Mouse (Mus musculus) WW6 (cell line): Measurements from ENCODE around the gene Mtmr2.

Experiments used
- DNase-seq: peaks from one replicate; pipeline ENCODE4 v3.0.0-alpha.2; 2013; ENCODE audit warnings: low read depth, low spot score

The Mtmr2 gene

DNA sequence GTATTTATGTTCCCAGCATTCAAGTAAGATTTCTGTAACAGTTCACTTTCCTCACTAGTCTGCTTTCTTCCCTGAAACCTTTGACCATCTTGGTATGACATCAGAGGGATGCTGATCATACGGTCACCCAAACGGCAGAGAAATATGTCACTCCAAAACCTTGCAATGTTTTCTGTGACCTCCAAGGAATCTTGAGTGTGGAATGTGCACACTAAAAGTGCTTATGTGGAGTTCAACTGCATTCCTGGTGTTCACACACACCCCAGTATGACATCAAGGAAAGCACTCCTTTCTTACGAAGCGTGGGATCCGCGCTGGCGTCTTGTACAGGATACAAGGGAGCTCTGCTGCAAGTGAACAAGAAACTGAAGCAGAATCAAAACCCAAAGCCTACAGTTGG is 58.6 kb downstream of the Mtmr2 start:
- no peak for DNase-seq

DNA sequence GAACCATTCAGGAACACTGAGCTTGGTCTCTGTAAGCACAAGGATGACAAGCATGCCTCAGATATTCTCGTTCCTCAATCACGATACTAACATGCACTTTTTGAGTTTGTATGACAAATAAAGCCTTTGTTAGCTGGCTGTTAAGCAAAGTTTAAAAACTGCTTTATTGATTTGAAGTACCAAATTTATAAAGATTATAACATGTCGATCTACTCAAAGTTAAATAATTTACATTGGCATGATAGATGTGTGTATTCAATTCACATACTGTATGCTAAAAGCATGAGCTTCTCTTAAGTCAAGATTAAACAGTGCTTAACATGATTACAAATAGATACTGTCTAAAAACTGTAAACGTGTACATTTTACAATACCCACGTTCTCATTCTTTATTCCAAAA is 59.4 kb downstream of the Mtmr2 start:
- DNase-seq = no peak

DNA sequence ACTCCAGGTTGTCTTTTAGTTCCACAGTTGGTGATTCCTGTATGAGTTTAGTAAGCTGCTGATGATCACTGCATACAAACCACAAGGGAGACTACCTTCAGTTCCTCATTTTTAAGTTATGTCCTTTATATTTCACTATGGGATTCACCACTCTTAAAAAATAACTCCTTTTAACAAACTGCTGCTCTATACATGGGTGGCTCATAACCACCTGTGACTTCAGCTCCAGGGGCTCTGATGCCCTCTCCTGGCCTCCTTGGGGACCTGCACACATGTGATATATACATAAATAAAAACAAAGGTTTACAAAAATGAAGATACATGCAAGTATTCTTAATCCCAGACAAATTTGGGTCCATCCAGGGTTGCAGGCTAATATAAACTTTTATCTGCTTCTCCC is 61.7 kb downstream of the Mtmr2 start:
- DNase-seq = no peak

DNA sequence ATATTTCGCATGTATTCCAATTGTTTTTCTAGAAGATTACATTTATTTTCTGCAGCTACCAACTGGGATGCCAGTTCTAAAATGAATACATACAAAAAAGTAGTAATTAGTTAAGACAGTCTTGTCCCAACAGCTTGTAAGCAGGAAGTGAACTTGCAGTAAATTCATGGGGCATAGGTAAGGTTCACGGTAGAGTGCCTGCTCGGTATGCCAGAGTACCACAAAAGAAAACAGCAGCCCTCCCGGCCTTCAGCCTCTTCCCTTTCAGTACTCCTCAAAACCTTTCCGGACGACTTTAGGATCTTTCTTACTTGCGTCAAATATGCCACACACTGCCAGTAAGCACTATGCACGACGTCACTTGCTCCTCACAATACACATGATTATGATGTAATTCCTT is 70.2 kb downstream of the Mtmr2 start:
- DNase-seq = no peak

DNA sequence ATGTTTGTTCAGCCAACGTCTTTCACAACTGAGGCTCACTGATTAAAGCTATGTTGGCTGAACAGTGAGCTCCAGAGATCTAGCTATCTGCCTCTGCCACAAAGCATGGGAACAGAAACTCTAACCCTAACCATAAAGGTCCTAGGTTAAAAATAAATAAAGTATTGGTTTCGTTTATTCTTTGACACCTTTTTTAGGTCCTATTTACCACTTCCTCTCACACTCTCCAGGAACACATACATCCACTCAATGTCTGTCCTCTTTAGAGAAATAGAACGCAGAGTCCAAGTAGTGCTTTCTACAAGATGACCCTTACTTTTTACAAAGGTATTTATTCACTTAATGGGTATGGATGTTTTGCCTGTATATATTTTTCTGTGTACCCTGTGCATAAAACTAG is 72.6 kb downstream of the Mtmr2 start:
- DNase-seq = no peak

DNA sequence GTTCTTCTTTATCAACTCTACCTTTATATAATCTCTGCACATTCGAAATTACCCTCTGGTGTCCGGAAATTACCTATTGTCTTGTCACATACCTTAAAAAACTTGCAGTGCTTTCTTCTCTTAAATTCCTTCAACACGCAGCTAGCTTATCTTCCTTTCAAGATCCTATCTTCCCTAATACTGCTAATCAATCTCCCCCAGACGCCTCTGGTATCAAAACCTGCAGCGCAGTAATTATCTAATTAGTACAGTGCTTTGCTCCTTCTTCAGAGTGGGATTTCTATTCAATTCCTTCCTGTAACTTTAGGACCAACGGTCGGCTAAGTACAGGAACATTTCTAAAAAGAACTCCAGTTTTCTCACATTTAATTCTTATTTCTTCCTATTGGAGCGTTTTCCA is 77.7 kb downstream of the Mtmr2 start:
- no peak for DNase-seq

DNA sequence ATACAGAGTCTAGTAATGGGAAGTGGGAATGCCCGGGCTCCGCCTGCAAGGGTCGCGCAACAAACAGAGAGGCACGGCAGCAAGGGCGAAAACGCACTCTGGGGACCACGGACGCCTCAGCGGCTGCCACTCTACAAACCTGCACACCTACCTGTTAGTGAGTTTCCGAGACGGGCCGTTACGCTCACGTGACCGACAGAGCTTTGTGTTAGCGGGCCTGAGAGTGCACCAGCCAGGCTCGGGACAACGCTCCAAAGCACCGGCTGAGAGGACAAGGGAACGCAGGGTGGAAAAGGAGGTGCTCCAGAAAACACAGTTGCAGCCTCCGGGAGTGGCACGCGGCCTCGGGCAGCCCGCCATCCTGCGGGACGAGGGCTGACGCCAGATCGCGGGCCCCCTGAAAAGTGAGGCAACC is 78.2 kb downstream of the Mtmr2 start:
- DNase-seq = peak; percentile 33

DNA sequence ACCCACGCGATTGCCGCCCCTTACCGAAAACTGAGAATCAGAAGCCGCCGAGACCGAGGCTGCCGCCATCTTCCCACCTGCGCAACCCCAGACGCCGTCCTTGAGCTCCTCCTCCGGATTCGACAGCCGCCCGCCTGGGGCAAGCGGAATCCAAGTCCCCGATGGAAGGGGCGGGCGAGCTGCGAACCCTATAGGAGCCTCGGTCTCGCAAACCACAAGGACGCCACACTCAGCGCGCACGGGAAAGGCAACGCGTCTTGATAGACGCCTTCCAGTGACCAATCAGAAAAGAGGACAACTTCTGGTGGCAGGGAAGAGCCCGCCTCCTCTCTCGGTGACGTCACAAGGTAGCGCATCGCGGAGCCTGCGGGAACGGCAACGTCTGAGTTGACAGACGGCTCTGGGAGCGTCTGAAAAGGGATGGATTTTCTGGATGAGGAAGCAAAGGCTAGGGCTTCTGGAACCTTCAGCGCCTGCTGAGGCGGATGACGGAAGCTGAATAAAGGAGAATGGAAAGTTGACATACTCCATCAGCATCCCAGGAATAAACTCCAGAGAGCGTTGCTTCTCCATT is 78.7 kb downstream of the Mtmr2 start, which contains the start of gene Cep57:
Gene Cep57 (minus strand): TSS at position 276 of the 574 bp plus-strand sequence.
- DNase-seq = peak; percentile 92

DNA sequence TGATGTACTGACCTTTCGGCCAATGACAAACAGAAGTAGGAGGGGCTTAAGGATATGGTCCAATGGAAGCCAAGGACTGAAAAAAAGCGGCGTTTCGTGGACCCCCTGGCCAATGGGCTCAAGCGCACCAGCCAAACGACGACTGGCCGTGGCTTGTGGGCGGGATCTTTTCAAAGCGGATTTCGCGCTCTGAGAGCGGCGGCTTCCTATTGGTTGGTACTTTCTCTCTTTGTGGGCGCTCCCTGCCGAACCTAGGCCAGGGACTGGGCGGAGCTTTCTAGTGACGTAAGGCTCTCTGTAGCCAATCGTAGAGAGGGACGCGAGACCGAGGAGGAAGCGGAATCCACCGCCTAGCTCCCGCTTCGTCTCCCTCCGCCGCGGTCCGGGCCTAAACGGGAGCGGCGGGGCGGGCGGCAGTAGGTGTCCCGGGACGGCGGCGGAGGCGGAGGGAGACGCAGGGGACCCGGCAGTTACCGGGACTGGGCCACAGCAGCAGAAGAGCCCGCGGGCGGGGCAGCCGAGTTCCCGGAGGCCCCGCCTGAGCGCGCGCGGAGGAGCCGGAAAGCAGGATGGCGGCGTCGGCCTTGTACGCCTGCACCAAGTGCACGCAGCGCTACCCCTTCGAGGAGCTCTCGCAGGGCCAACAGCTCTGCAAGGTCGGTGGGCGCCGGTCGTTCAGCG is 79.3 kb downstream of the Mtmr2 start, which contains the start of gene Fam76b:
Gene Fam76b (plus strand): TSS at position 311 of the 681 bp plus-strand sequence.
- peak; percentile 95 for DNase-seq

DNA sequence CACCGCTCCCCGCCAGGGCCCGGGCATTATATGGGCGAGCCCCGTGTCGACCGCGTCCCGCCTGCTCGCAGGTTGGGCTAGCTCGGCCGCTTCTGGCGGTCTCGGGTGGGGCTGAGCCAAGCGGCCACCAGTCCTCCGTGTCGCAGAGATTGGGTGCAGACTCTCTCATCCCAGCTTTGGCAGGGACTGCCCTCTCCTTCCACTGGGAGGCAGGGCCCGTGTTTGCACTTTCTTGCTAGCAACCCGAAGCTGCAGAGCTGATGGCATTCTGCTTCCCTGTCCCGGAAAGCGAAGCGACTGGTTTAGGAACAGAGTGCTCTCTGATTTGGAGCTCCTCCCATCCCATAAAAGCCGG is 79.9 kb downstream of the Mtmr2 start:
- DNase-seq = peak; percentile 31

DNA sequence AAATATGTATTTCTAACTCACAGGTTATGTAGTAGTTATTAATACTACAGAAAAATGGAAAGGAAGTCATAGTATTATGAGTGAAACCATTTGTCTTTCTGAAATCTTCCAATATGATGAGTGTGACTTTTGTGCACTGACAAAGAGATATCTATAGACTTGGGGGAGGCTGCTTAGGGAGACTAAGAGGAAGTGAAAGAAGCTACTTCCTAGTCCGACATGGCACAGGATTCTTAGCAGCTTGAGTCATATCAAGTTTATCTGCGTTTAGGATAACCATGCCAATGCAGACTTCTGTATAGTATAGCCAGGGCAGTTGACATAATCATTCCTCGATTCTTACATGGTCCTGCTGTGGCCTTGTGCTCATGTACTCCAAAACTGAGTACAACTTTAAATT is 87.0 kb downstream of the Mtmr2 start:
- DNase-seq = no peak

DNA sequence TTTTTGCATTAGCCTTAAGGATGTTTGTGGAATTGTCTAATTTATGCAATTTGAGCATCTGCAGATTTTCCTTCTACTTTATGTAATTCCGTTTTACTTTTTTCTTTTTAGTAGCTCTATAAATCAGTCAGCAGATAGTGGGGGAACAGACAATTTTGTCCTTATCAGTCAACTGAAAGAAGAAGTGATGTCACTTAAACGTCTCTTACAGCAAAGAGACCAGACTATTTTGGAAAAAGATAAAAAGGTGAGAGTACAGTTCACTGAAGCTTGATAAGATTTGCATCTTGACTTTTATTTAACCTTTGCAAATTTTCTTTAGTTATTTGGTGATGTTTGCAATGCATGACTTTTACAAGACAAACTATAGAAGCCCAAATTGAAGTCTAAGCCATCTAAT is 88.5 kb downstream of the Mtmr2 start:
- DNase-seq = no peak

DNA sequence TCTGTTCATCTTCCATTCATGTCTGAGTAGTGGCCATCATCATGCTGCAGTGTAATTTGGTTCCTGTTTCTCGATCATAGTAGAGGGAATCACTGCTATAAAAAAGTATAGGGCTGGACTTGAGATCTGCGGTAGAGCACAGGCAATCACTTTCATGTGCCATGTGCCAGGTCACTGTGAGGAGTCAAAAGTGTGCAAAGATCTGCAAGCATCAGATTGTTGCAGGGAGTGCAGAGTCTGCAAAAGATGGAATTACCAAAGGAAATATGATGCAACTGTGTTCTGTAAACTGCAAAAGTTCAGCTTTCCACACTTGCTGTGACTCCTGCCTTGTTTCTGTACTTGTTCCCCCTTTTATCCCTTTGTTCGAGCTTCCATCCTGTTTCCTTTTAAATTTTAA is 99.4 kb downstream of the Mtmr2 start:
- DNase-seq = no peak

DNA sequence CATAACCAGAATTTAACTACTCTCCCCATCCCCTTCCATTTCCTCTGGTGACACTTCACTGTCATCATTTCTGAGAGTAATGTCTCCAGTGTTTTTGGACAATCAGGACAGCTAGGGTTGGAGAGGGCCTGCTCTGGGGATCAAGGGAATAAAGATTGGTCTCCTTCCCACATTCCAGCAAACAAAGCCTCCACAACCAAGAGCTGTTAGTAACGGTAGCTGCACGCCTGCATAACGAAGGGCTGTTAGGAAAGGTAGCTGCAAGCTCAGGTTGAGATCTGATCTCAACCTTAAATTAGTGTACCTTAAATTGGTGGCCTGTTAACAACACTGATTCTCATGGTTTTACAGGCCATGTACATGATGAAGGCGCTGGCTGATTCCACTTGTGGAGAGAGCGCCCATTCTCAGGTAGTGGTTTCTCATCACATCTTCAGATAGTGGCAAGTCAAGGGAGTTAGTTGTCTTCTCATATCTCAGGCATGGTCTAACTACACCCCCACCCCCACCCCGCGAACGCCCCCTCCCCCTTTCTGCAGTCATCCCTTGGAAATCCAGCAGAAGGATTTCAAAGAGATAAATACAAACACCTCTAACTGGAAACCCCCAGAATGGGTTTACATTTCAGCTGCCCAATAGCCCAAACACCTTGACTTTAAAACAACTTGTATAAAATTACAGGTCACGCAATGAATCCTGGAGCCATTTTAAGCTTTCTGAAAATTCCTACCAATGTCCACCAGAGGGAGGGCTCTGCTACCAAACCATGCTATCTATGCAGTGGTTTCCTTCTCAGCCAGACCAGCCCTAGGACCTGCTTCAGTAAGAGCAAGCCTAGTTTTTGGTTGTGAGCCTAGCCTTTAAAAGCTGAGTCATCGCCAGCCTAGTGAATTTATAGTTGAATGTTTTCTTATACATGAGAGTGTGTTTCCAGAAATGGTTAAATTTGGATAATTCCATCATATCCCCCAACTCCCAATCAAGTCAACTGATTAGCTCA is 100.6 kb downstream of the Mtmr2 start:
- peak; percentile 14 for DNase-seq

DNA sequence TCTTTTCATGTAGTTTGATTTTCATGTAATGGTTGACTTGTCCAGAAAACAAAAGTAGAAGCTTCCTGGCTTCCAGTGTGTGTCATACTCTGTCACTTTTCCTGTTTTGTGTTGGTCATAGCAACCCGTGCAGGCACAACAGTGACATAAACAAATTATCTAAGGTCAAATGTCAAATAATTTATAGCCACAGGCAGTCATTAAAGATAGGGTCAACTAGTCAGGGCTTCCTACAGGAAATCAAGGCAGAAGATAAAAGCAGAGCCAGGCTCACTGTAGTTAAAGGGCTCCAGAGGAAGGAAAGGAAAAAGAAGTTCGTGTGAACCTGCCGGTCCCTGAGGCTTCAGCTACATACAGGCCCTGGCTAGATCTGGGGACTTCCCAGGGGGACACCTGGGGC is 105.7 kb downstream of the Mtmr2 start:
- DNase-seq = no peak
